Mouse (Mus musculus): ENCODE results near the gene Ank3. TPM values are rescaled to one million over a fixed set of nuclear protein-coding genes. Genes with fewer than 3 reads are reported as not detected.

Gene Ank3
- polyA plus RNA-seq, 1 experiment from 2014 or later = not detected

DNA sequence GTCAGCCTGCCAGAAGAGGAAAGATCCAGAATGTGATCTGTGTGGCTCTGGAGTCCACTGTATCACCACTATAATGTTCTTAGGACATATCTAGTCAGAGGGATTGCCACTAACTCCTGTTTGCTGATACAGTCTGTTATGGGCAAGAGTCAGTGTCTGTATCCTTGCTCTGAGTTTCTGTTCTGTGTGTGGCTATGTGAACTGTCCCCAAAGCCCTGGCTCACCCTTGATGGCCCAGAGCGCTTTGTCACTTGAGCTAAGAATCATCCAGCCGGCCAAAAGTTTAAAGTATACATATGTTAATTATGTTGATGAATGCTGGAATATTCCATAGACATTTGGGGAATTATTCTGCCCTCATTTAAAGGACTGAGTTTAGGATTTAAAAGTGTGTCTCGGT lies 202.9 kb downstream of the Ank3 start:
- Histone ChIP-seq H3K36me3 (ENCODE audit: inconsistent target) (no peaks in the 10 kb centered on the region), H3K4me3 (ENCODE audit: inconsistent target) (no peak overlapping the region), H3K27ac (no peak overlapping the region), H3K79me2 (ENCODE audit: inconsistent target) (no peaks in the 10 kb centered on the region)
- 92% methylated on average over 3 of the region's 3 CpGs for WGBS (ENCODE audit: missing documents)

DNA sequence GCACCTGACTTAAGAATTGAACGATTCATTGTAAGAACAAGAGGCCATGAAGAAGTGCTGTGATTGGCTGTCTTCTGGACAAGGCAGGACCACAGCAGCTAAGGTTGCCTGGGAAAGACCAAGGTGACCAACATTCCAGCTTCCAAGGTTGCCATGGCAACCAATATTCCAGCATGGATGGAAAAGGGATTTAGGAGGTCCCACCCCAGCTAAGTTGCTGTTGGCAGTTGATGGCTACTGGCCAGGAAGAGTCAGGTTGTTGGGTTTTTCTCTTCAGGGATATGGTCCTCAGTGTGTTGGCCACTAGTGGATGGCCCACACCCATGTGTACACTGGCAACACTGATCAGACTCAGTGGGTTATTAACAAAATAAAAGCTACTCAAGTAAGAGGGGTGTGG lies 204.1 kb downstream of the Ank3 start:
- H3K36me3 ChIP-seq (ENCODE audit: inconsistent target) = no peaks in the 10 kb centered on the region
- no peak overlapping the region for H3K27ac ChIP-seq
- no peak overlapping the region for H3K4me3 ChIP-seq (ENCODE audit: inconsistent target)
- no peaks in the 10 kb centered on the region for H3K79me2 ChIP-seq (ENCODE audit: inconsistent target)
- 82% methylated on average over 1 of the region's 1 CpGs for WGBS (ENCODE audit: missing documents)

DNA sequence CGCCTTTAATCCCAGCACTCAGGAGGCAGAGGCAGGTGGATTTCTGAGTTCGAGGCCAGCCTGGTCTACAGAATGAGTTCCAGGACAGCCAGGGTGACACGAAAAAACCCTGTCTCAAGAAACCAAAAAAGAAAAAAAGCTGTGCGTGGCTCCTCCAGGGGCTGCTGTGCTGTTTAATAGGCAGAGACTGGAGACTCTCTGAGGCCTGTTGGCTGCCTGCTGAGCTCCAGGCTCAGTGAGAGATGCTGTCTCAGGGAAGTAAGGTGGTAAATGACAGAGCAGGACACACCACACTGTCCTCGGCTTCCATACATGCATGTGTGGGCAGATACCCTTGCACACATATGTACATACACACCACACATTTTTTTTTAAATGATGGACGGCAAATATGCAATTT lies 206.0 kb downstream of the Ank3 start:
- H3K36me3 ChIP-seq (ENCODE audit: inconsistent target) = no peaks in the 10 kb centered on the region
- H3K27ac ChIP-seq = no peak overlapping the region
- no peak overlapping the region for H3K4me3 ChIP-seq (ENCODE audit: inconsistent target)
- 75% methylated on average over 6 of the region's 6 CpGs for WGBS (ENCODE audit: missing documents)
- H3K79me2 ChIP-seq (ENCODE audit: inconsistent target) = no peaks in the 10 kb centered on the region

DNA sequence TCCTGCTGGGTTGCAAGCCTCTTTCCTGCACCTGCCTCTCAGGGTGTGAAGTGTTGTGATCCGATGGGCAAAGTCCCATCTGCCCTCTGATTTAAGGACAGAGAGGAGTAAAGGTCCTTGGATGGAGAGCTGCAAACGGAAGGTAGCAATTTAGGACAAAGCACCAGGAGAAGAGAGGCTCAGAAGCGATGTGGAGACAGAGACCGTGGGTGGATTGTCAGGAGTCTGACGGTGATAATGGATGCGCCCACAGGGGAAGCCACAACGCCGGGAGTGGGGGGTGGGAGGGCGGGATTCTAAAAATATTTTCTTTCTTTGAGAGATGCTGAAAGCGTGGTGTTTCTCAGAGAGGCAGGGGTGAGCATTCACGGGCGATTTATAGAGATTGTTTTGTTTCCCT lies 206.6 kb downstream of the Ank3 start:
- H3K36me3 ChIP-seq (ENCODE audit: inconsistent target) = no peaks in the 10 kb centered on the region
- no peak overlapping the region for H3K4me3 ChIP-seq (ENCODE audit: inconsistent target)
- no peaks in the 10 kb centered on the region for H3K79me2 ChIP-seq (ENCODE audit: inconsistent target)
- H3K27ac ChIP-seq = no peak overlapping the region
- WGBS (ENCODE audit: missing documents) = 74% methylated on average over 12 of the region's 12 CpGs

DNA sequence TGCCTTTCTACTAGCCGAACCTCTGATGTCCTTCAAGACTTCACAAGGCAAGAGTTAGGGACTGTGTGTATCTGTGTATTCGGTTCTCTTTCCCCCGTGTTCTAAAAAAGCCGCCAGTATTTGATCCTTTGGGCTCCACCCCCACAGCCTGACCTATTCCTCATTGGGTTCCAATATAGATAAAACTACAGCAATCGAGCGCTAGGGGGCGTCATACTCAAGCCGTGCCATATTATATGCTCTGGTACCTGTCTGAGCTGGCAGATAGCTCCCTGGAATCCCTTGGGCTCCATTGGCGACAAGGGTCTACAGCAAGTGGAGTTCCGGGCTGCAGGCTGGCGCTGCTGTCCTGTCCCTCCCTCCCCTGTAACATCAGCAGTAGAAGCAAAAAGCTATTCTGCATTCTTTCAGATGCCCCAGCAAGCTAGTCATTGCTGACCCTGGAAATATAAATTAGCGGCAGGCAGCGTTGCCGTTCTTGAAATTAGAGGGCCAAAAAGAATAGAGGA lies 209.1 kb downstream of the Ank3 start:
- H3K36me3 ChIP-seq (ENCODE audit: inconsistent target) = no peaks in the 10 kb centered on the region
- no peaks in the 10 kb centered on the region for H3K79me2 ChIP-seq (ENCODE audit: inconsistent target)
- no peak overlapping the region for H3K4me3 ChIP-seq (ENCODE audit: inconsistent target)
- 65% methylated on average over 14 of the region's 14 CpGs for WGBS (ENCODE audit: missing documents)
- H3K27ac ChIP-seq = no peak overlapping the region

DNA sequence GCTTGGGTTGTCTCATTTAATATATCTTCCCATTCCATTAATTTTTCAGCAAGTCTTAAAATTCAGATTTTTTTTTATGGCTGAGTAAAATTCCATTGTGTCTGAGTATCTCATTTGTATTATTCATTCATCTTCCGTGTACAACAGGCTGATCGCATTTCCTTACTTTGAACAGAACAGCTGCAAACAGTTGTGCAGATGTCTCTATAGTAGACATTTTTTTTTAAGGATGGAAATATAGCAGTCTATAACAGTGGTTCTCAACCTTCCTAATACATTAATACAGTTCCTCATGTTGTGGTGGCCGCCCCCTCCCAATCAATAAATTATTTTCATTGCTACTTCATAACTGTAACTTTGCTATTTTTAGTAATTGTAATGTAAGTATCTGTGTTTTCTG lies 212.7 kb downstream of the Ank3 start:
- no peak overlapping the region for H3K4me3 ChIP-seq (ENCODE audit: inconsistent target)
- H3K27ac ChIP-seq = no peak overlapping the region
- no peaks in the 10 kb centered on the region for H3K36me3 ChIP-seq (ENCODE audit: inconsistent target)
- no peaks in the 10 kb centered on the region for H3K79me2 ChIP-seq (ENCODE audit: inconsistent target)
- 86% methylated on average over 3 of the region's 3 CpGs for whole genome bisulfite sequencing (ENCODE audit: missing documents)

DNA sequence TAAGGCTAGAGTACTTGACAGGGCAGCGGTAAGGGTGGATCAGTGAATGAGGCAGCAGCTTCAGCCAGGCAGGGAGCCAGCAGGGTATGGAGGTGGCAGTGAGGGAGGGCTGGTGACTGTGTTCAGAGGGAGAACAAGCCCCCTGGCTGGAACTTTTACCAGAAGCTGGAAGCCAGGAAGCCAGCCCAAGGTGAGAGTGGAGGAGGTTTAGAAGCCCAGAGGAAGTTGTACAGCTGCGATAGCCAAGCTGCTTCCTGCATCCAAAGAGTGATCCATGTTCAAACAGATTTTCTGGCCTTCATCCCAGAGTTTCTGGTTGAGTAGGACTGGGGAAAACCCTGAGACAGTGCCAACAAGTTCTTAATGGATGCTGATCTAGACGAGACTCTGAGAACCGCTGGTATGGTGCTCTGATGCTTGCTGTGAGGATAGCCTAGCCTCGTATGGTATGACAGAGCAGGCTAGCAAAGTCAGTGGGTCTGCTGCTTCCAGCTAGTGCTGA lies 213.3 kb downstream of the Ank3 start:
- no peaks in the 10 kb centered on the region for H3K79me2 ChIP-seq (ENCODE audit: inconsistent target)
- H3K36me3 ChIP-seq (ENCODE audit: inconsistent target) = no peaks in the 10 kb centered on the region
- WGBS (ENCODE audit: missing documents) = 50% methylated on average over 5 of the region's 5 CpGs
- no peak overlapping the region for H3K4me3 ChIP-seq (ENCODE audit: inconsistent target)
- H3K27ac ChIP-seq = no peak overlapping the region

DNA sequence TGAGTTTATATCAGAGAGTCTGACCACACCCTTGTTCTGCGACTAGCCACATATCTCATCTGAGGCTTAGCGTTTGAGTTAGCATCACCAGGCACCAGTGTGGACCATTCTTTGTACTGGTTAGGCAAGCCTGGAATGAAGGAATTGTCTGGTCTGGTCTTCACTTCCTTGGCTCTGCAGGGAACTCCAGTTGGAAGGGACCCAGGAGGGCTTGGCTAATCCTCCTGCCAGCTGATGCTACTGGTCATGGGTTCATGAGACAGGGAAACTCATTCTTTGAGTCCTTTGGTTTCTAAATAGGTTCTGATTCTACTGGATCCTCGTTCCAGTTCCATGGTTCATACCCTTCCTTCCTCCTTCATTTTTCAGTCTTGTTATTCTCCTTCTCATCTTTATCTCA lies 218.4 kb downstream of the Ank3 start:
- WGBS (ENCODE audit: missing documents) = 86% methylated on average over 3 of the region's 3 CpGs
- H3K36me3 ChIP-seq (ENCODE audit: inconsistent target) = no peaks in the 10 kb centered on the region
- no peak overlapping the region for H3K4me3 ChIP-seq (ENCODE audit: inconsistent target)
- H3K79me2 ChIP-seq (ENCODE audit: inconsistent target) = no peaks in the 10 kb centered on the region
- H3K27ac ChIP-seq = no peak overlapping the region

DNA sequence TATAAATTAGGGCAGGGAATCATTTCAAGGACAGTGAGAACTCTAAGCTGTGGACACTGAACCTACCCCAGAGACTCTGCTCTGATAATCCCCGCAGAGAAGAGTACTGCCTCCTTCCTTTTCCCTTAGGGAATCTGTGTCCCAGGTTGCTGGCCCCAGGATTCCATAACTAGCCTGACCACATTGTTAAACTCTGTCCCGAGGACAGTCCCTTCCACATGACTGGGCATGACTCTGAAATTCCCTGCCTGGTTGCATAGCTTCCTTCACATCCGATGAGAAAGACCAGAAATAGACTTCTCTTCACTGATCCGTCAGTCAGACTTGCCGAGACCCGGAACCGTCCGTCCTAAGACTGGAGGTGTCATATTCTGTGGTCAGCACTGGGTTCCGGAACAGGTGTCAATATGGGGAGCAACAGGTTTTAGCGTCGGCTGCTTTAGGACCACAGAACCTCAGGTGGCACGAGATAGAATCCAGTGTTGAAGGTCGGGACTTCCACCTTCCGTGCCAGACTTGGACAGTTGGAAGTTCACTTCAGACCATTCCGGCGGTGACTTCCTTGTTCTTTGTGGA lies 219.1 kb downstream of the Ank3 start:
- no peaks in the 10 kb centered on the region for H3K36me3 ChIP-seq (ENCODE audit: inconsistent target)
- H3K4me3 ChIP-seq (ENCODE audit: inconsistent target) = no peak overlapping the region
- WGBS (ENCODE audit: missing documents) = 89% methylated on average over 16 of the region's 16 CpGs
- no peaks in the 10 kb centered on the region for H3K79me2 ChIP-seq (ENCODE audit: inconsistent target)
- H3K27ac ChIP-seq = no peak overlapping the region

DNA sequence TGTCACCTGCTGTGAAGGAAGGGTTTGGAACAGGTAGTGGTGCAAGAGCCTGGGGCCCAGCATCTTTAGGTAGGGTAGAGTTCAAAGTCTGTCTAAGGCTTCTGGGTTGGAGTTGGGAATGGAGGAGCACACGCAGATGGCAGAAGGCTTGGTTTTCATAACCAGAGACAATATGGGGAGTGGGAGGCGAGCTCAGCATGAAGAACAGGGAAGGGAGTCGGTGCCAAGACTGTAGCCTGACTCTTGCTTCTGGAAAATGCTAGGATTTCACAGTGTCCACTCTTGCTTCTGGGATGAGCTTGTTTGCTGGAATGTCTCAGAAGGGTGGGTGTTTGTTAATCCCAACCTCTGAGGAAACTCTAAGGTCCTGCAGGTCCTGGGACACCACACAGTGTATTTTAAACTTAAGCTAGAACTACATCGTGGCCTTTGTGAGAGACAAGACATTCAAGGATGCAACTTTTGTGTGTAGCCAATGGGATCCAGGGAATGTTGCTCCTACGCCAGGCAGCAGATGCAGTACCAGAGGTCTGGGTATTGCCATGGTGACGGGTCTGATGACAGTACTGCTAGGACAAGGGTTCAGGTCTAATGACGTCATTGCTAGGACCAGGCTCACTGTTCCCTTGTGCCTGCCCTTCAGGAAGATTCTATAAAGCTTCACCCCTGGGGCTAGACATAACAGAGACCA lies 222.3 kb downstream of the Ank3 start:
- 79% methylated on average over 7 of the region's 7 CpGs for WGBS (ENCODE audit: missing documents)
- Histone ChIP-seq H3K36me3 (ENCODE audit: inconsistent target) (no peaks in the 10 kb centered on the region), H3K4me3 (ENCODE audit: inconsistent target) (no peak overlapping the region), H3K27ac (no peak overlapping the region), H3K79me2 (ENCODE audit: inconsistent target) (no peaks in the 10 kb centered on the region)

DNA sequence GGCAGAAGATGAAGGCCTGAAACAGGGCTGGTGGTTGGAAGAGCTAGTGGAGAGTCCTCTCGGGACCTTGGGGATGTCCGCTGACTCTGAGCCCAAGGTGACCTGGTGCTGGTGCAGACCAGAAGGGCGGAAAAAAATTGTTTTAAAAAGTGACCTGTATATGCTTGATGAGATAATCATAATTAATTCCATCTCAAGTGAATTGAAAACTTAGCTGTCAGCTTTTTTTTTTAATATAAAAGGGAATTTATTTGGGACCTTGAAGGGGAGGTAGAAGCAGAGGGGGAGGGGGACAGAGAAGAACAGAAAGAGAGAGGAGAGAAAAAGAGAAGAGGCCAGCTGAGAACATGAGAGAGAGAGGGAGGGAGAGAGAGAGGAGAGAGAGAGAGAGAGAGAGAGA lies 229.2 kb downstream of the Ank3 start:
- 82% methylated on average over 3 of the region's 3 CpGs for WGBS (ENCODE audit: missing documents)
- Histone ChIP-seq H3K4me3 (ENCODE audit: inconsistent target) (no peak overlapping the region), H3K36me3 (ENCODE audit: inconsistent target) (no peaks in the 10 kb centered on the region), H3K27ac (no peak overlapping the region), H3K79me2 (ENCODE audit: inconsistent target) (no peaks in the 10 kb centered on the region)

DNA sequence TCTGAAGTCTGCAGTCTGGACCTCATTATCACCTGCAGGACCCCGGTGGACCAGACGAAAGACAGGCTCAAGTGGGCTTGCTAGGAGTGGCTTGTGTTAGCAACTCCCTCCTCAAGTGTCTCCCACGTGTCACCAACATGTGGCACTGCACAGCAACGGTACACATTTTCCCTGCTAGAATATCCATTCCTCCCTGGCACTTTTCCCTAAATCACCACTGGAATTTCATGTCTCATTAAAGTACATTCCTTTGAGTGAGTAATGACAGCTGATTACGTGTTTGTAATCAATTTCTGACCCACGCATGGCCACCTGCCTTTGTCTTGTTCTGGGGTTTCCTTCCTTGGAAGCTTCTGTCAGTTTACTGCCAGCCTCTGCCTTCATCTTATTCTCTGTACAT lies 230.2 kb downstream of the Ank3 start:
- H3K4me3 ChIP-seq (ENCODE audit: inconsistent target) = no peak overlapping the region
- H3K36me3 ChIP-seq (ENCODE audit: inconsistent target) = no peaks in the 10 kb centered on the region
- H3K27ac ChIP-seq = no peak overlapping the region
- H3K79me2 ChIP-seq (ENCODE audit: inconsistent target) = no peaks in the 10 kb centered on the region
- 79% methylated on average over 6 of the region's 6 CpGs for WGBS (ENCODE audit: missing documents)

DNA sequence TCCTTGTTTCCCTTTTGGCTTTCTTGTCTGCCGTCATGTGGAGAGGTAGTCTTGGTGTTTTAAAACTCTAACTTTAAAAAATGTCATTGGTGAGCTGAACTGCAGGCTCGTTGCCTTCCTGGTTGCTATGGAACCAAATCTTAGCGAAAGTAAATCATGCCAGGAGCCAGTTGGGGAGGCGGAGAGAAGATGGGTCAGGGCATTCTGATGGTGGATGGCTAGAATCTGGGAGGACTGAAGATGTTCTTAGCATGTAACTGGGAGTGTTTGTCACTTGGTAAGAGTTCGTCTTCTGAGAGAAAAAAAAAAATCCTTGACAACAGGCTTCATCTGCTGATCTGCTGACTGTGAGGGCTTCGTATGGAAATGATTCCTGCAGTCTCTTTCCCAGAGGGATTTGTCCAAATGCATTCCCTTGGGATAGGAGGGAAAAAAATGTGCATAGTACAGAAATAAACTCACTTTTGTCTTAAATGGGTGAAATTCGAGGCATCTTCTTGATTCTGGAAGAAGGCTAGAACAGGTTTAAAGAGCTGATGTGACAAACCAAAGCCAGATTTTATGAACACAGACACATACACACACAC lies 232.3 kb downstream of the Ank3 start:
- Histone ChIP-seq H3K27ac (no peak overlapping the region), H3K79me2 (ENCODE audit: inconsistent target) (no peaks in the 10 kb centered on the region), H3K36me3 (ENCODE audit: inconsistent target) (no peaks in the 10 kb centered on the region), H3K4me3 (ENCODE audit: inconsistent target) (no peak overlapping the region)
- WGBS (ENCODE audit: missing documents) = 48% methylated on average over 7 of the region's 7 CpGs

DNA sequence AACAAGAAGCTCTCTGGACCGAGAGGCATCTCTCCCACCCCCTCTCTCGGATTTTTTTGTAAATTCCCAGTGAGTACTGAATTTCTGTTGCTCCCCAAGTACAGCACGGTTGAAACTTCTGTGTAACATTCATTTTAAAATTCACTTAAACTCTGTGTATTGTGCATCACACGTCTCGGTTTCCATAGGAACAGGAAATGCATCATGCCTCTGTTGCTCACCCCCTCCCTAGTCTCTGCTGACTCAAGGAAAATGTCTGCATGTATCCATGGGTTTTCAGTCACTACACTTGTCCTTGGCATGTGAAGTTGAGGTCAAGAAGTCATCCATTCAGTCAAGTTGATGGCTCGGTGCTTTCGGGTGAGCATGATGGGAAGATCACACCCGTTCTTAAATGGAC lies 234.3 kb downstream of the Ank3 start:
- Histone ChIP-seq H3K36me3 (ENCODE audit: inconsistent target) (no peaks in the 10 kb centered on the region), H3K79me2 (ENCODE audit: inconsistent target) (no peaks in the 10 kb centered on the region), H3K27ac (no peak overlapping the region), H3K4me3 (ENCODE audit: inconsistent target) (no peak overlapping the region)
- 90% methylated on average over 8 of the region's 8 CpGs for WGBS (ENCODE audit: missing documents)

DNA sequence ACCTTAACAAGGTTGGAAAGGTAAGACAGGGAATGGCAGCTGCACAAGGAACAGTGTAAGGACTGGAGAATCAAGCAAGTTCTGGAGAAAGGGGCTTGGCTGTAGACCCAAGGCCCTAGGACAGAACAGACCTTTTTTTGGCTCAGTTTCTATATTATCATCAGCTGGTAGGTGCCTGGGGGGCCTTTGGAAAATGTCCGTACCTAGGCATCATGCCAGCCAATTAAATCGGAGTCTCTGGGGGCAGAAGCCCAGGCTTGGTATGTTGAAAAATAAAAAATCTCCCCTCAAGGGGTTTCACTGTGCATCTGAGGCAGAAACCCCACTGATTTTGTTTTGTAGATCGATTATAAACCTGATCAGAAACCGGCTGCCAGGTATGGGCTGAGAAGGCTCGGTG lies 236.3 kb downstream of the Ank3 start:
- Histone ChIP-seq H3K27ac (no peak overlapping the region), H3K36me3 (ENCODE audit: inconsistent target) (no peaks in the 10 kb centered on the region), H3K79me2 (ENCODE audit: inconsistent target) (no peaks in the 10 kb centered on the region), H3K4me3 (ENCODE audit: inconsistent target) (no peak overlapping the region)
- 86% methylated on average over 5 of the region's 5 CpGs for WGBS (ENCODE audit: missing documents)
